Mouse (Mus musculus): ENCODE results near the gene Tmem109.

Tmem109 gene

DNA sequence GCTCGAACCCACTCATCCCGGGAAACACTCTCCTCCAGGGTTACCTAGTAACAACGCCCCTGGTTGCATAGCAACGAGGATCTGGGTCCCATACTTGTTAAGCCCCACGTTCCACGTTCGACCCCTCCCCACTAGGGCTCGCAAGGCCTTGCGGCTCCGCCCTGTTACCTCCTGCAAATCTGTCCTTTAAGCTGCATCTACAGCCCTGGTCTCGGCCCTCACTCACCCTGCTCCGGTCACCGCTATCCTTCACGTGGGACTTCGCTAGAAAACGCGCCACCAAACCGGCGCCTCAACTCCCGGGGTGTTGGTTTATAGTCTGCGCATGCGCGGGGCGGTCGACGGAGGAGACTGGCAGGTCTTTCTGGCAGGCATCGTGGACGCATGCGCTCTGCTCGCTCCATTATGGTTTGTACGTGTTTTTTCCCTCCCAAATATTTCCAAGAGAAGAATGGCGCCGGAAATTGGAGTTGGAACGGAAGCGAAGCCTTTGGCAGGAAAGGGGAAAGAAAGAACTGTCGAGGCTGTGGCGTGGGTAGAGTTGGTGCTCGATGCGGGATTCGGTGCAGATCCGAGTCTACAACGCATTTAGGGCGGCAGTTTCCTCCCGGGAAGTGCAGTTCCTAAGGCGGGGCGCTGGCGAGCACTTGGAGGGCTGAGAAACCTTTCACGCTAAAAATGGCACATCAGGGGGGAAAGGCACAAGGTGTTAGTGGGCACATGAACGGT, at the start of gene Tmem109:
Tmem109 (minus strand) TSS at position 576 of the 729 bp plus-strand sequence.
- peak; percentile 95 to 97 for DNase-seq

DNA sequence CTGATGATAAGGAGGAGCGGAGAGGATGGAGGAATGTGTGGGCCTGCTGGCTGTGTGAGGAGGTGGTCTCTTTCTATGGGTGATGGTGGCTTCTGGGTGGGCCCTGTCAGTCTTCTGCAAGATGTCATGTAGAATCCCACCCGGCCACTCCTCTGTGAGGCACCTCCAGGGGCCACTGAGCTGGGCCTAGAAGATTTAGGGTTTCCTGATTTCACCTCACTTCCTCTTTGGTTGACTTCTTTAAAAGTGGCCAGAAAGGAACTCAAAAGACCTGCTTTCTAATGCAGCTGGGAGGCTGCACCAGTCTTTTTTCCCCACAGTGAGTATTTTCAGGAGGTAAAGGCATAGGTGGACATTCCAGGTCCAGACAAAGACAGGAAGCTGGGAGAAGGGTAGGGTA, 48.8 kb upstream of the Tmem109 start:
- no peak for DNase-seq

DNA sequence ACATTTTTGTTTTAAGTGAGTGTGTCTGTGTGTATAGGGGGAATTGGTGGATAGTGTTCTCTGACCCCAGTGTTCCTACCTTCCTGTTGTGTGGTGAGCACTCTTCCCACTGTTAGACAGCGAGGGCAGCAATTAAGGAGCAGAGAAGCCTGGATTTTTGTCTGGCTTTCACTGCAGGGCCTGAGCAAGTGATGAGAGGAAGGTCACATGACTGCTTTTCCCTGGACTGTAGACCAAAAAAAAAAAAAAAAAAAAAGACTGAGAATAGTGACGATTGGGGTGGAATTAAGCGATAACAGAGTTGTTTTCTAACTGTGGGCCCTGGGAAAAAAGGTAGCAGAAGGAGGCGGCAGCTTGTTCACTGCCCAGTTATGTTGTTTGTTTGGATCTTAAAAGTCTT, 44.9 kb upstream of the Tmem109 start:
- DNase-seq = no peak

DNA sequence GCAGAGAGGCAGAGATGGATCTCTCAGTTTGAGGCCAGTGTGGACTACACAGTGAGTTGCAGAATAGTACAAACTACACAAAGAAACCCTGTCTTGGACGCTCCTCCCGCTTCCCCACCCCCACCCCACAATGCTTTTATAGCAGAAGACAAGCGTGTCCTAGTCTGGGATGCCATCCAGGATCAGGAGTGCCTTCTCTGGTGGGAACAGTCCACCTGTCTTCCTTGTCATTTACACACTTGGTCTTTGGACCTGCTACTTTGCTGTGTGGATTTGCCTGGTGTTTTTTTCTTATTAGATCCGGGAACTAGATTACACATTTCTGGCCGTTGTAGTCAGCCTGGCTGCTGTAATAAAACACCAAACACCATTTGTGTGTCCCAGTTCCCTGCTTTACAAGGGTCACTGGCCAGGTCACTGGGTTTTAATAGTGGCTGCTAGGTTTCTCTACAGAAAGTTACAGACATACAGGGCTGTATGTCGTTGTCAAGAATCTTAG, 44.4 kb upstream of the Tmem109 start:
- no peak for DNase-seq

DNA sequence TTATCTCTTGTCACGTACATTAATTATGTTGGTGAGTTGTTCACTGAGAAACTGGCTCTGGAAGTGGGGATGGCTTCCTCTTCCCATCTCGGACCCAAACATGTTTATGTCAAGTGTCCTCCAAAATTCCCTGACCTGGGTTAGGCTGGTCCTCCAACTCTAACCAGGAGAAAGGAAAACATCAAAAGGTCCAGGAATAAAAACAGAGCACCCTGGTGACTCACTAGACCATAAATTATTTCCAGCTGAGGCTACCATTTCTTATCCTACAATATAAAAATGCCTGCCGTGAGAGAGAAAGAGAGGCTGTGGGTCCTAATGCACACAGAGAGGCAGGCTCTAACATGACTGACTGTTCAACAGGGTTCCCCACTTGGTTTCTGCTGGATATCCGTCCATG, 42.4 kb upstream of the Tmem109 start:
- no peak for DNase-seq

DNA sequence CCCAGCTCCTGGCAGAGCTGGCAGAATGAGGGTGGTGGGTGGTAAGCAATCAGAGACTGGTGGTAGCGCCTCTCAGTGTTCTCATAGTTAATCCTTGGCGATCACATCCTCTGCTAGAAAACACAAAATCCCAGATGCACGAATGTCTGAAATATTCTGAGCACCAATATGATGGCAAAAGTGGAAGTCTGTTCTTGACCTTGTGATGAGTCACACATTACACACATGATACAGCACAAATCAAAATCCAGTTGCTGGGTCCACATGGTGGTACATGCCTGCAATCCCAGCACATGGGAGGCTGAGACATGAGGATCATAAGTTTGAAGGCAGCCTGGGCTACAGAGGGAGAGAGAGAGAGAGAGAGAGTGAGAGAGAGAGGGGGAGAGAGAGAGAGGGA, 39.3 kb upstream of the Tmem109 start:
- no peak for DNase-seq

DNA sequence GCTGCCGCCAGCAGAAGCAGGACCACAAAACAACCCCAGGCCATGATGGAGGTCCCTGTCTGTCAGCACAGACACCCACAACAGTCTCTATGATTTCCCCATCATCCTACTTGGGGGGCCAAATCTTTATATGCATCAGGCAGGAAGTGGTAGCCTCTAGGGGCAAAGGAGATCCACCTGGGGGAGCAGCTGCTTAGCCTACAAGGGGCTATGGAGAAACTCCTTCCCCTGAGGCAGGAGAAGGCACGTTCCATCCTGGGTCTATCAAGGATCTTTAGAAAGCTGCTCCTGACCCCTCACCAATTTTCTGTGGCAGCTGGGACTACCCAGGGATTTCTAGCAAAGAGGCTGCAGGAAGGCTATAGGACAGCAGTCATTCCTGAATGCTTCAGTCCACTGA, 38.7 kb upstream of the Tmem109 start, which contains the start of gene Zp1:
Zp1 (minus strand) TSS at position 101 of the 400 bp plus-strand sequence.
- DNase-seq = no peak

DNA sequence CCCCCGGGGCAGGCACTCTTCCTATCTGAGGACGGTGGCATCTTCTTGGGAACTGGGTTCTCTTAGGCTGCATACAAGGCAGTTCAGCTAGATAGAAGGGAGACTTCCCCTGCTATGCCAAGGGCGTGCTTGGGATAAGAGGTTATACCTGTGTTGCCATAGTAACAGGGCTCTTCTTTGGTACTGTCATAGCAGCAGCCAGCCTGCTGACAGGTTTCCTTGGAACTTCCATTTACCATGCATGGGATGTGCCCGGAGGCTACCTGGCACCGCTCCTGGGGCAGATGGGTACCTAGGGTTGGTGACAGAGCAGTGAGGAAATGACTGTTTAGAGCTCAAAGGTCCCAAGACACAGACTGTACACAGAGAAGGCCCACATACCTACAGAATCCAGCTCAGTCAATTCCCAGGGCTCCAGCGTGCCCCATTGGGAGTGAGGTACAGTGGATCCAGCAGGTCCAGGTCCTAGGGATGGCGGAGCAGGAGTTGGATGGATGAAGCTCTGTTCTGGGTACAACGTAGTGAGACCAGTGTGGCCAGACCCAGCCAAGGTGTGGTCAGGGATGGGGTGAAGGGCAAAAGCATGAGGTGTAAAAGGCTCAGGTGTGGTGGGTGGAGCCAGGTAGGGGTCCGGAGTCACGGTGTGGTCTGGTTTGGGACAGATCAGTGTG, 36.7 kb upstream of the Tmem109 start:
- DNase-seq = peak; percentile 56 to 66

DNA sequence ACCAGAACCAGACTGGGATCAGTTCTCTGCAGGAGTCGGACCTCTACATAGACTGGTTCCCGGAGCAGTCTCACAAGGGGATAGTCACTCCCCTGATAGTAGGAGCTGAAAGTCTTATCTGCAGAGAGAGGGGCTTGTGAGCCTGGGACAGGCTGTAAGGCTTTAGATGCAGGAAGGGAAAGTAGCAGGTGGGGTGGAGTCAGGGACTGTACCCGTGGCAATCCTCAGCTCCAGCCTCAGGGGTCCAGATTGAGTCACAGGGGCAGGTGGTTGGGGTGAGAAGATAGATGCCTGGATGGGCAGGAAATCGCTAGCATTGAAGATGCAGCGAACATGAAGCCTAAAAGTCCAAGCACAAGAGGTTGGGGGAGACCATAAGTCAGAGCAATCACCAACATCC, 34.7 kb upstream of the Tmem109 start:
- no peak for DNase-seq

DNA sequence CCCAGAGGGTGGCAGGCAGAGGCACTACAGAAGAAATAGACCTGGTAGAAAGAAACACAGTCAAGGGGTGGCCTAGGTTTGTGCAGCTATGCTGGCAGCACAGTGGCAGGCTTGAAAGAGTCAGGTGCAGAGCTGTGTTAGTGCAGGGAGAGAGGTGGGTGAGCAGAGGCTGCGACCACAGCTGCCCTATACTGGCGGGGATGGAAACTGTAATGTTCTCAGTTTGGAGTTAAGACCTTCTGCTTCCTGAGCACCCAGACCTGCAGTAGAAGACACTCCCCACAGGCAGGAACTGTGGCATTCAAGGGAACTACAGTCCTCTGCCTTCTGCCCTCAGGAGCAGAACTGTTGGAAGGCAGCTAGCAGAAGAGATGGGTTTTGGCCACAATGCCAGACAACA, 33.1 kb upstream of the Tmem109 start:
- DNase-seq = no peak

DNA sequence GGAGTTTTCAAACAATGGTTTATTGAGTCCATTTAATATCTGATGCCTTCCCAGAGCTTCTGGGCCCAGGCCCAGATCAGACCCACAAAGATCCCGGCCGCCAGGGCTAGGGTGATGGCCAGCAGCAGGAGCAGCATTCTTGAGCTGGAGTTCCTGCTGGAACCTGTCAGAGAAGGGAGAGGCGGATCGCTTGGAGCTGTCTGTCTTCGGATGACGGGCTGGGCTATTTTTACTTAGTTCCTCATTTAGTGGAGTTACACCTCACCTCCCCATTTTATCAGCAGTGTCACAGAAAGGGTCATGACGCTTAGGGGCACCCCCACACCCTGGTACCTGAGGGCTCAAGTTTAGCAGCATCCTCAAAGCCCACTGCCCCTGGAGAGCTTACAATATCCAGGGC, 32.5 kb upstream of the Tmem109 start:
- DNase-seq = no peak

DNA sequence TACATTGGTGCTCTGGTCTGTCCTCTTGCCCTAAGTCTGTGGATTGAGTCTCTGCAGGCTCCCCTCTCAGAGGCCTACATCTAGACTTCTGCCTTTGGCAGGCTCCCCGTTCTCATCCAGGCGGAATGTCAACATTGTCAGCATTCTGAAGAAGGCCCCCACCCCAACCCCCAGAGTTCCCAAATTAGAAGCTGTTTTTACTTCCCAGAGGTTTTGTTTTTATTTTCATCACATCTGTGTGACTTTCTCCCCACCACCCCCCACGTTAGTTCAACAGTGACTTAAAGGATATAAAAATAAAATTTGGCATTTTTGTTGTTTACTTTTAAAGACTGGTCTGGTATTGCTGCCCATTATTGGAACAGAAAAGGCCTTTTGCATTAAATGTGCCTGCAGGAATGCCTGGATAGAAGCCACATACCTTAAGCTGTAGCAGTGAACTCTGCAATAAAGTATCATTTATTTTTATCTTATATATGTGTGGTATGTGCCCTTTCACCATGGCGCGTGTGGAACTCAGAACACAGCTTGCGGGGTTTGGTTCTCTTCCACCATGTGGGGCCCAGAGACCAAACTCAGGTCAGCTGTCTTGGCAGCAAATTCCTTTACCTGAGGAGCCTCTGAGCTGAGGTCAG, 27.4 kb upstream of the Tmem109 start:
- no peak for DNase-seq

DNA sequence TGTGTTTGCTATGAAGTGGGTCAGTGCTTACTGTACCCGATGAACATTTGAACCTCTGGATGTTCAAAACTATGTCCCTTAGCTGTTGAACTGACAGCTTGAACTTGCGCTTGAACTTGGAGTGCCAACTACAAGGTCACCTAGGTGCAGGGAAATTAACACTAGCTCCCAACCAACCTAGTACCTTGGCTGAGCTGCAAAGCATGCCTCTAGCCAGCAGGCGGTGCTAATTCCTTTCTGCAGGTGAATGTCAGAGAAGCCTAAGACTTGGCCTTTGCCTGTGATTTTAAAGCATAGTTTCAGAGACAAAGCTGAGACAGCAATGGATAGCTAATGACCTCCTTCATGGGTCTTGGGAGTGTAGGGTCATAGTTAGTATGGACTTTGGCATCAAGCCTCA, 26.1 kb upstream of the Tmem109 start:
- DNase-seq = peak; percentile 71 to 83

DNA sequence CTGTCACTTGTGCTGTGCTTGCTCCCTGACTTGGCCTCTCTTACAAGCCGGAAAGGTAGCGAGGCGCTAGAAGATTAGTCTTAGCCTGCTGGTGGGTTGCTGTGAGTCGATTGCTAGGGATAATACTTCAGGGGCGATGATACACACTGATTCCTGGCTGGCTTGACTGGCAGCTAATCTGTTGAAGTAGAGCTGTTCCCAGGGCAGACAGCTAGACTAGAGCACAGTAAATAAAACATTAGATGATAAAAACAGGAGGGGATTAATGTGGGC, 23.9 kb upstream of the Tmem109 start:
- no peak for DNase-seq

DNA sequence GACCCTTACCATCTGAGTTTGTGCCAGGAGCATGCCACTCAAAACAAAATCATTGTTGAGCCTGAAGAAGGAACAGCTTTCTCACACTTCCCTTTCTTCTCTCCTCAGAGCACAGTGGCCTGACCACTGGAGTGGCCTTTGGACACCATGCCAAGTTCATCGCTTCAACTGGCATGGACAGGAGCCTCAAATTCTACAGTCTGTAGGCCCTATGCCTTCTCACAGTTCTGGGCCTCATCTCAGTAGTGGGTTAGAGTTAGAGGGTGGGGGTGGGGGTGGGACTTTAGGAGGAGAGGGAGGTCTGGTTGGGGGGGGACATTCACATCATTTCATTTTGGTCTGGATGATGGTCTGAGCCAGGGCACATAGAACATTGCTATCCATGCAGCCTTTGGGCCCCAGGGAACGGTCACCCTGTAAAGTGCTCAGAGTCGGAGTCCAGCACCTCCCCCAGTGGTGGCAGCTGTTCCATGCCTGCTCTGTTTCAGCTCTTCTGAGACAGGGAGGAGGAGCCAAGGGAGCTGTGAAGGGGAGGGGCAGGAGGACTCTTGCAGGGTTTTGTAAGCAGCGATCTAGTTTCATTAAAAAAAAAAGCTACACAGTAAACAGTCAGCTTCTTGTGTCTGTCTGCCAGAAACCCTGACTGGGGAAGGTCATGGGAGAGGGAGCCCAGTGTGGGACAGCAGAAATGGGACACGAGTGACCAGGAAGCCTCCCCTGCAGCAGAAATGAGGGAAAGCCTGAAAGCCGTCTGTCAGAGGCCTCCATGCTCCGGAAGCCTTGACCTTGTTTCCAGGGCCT, 23.3 kb upstream of the Tmem109 start:
- no peak for DNase-seq

DNA sequence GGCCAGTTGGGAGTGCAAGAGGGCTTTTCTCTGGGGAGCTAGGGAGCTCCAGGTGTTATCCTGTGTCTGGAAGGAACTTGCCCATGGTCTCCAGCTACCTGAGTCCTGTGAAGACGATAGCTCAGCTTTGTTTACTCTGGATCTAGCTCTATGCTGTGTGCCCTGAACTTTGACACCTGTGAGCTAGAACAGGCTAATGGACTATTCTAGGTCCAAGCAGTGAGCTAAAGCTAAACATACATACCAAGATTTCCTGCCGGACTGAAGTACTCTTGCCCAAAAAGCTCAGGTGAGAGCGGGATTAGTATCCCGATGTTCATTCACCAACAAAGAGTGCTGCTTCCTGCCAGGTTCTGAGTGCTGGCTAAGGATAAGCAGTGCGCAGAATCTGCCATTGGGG, 22.7 kb upstream of the Tmem109 start:
- no peak for DNase-seq

DNA sequence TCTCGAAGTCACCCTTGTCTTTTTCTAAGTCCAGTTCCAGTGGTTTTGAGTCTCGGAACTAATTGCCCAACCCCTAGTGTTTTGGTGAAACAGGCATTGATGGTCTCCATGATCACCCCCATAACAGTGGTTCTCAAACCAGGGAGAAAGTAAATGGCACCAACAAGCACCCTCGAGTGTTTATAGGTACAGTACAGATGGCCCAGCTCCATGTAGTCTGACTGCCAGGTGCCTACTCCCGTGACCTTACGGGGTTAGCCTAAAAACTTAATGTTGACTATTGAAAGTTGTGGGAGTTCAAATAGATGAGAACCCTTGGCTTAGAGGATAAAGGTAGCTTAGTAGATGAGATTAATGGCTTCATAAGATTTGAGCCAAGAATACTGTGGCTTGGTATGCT, 19.2 kb upstream of the Tmem109 start:
- no peak for DNase-seq

DNA sequence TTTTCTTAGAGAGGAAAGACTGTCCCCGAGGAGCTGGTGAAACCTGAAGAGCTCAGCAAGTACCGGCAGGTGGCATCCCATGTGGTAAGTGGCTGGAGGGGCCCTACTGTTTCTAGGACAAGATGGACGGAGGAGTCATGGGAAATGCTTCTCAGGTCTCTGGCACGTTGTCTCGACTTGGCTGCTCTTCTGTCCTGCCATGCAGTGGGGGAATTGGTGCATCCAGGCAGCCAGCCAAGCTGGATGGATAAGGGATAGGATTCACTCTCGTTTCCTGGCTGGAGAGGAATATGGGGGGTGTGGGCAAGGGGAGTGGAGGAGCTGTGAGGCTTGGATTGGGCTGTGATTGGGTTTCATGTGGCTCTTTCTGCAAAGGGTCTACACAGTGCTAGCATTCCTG, 18.5 kb upstream of the Tmem109 start:
- peak in 1 of 2 experiments; percentile 41 for DNase-seq

DNA sequence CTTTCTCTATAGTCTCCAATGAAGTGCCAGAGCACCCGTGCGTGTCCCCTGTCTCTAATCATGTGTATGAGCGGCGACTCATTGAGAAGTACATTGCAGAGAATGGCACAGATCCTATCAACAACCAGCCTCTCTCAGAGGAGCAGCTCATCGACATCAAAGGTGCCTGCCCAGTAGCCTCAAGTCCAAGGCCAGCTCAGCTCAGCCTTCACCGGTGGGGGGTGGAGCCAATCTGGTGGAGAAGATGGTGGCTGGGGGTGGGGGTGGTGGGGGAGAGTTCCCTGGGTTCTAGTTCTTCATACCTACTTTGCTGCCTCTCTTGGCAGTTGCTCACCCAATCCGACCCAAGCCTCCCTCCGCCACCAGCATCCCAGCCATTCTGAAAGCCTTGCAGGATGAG, 15.7 kb upstream of the Tmem109 start:
- DNase-seq = no peak

DNA sequence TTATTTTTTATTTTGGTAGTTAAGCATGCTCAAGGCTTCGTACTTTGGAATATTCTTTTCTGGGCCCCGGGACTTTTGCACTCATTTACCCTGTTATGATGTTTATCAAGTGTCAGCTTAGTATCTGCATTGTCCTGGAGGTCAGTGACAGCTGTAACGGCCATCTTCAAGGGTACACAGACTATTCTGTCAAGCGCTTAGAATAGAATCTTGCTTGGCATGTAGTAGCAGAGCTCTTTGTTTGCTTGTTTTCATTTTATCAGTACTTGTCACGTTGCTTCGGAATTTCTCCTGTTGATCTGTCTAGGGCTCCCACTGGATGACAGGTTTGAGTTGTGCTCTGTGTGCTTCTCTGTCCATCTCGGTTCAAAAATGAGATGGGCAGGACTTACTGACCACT, 15.0 kb upstream of the Tmem109 start:
- no peak for DNase-seq

DNA sequence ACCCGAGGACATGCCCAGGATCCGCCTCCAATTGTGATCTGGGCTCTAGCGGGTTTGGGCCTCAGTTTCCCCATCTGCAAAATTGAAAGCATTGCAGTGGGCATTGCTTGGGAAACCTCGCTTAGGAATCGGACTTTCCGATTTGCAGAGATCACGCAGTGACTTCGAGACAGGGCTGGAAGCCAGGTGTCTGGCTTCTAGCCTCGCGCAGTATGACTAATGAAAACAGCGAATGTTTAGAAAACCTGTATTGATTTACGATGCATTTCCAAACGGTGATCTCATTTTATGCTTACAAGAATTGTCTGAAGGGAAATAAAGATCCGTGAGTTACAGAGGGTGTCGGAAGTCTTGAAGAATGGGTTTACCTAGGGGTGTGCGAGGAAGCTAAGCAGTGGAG, 13.9 kb upstream of the Tmem109 start:
- no peak for DNase-seq

DNA sequence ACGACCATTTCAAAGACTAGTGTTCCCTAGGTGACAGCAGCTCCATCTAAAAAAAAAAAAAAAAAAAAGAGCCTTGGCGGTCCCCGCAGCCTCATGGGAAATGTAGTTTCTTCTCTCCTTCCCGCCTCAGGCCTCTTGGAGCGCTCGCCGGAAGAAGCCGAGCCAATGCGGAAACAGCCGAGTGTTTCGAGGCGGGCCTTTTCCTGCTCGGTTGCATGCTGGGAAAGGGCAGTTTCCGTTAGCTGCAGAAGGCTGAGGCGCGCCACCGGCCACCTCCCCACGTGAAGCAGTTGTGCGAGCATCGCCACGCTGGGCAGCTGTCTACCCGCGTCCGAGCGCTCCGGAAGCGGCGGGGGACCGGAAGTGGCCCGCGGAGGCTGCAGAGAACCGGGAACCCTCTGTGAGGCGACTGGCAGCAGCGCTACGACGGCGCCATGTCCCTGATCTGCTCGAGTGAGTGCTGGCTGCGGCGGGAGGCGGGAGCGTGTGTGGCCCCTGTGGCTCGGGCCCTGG, 13.3 kb upstream of the Tmem109 start, which contains the start of gene Prpf19:
Prpf19 (plus strand) TSS at position 216 of the 513 bp plus-strand sequence.
- DNase-seq = peak; percentile 99 to 100

DNA sequence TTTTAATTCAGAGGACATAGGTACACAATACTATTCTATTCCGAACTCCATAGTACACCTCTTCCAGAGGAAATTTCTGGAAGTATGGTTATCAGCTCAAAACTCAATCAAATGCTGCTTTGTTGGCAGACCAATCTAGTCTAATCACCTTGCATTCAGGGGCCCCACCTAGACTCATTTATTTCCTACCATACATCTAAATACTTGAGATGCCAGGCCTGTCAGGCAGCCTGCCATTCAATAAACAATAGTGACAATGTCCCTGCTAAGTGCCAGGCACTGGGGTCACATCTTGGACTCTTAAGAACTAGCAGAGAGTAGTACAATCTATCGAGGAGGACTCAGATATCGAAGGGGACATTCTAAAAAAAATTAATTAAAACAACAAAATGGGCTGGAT, 10.4 kb upstream of the Tmem109 start:
- no peak for DNase-seq
